In the genomic region with DNA sequence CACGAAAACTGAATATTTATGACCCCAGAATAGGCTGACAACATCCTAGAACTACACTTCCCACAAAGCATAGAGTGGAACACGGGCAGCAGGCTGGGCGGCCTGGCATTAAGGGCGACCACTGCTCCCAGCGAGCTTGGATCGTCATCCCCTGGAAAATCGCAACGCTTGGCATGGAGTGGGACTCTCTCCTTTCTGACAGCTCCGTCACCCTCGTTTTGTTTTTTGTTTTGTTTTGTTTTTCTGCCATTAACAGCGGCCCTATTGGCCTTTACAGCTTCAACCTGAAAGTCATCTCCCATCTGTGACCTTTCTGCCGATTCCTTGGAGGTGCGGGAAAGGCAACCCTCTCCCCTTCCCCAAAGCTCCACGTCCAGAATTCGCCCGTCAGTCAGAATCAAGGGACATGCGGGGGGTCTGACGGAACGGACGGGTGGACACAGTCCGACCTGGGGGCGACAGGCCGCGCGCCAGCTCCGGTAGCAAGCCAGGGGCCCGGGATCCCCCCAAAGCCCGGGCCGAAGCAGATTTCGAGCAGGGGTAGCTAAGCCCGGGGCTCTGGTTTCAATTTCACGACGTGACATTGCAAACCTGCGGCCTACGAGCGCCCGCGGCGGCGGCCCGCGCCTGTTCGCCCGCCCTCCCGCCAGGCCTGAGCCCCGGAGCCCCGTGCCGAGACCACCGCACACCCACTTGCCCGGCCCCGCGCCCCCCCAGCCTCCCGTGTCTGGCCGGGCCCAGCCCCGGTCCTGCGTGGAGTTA, we compare ENCODE assay signal across 8 mouse cellular contexts. TPM values are rescaled to one million over a fixed set of nuclear protein-coding genes. Genes with fewer than 3 reads are reported as not detected.
DNase-seq lines count a peak whose midpoint lies in the region; ATAC-seq and TF ChIP-seq lines count a peak whose summit lies in the region.

No protein-coding gene starts in this region.

- no peaks in the 10 kb centered on the region for H3K27me3 ChIP-seq in forebrain, embryonic 15.5 days
- no peaks in the 10 kb centered on the region for H3K27me3 ChIP-seq in lung, embryonic 15.5 days

- under 1% methylated on average over 55 of the region's 56 CpGs for WGBS in forebrain, embryonic 15.5 days
- under 1% methylated on average over 55 of the region's 56 CpGs for WGBS in lung, embryonic 15.5 days

- peak overlapping the region; percentile 59 for H3K4me3 ChIP-seq in forebrain, embryonic 15.5 days
- peak overlapping the region; percentile 91 for H3K4me3 ChIP-seq in layer of hippocampus, adult 2 months
- H3K4me3 ChIP-seq in lung, embryonic 15.5 days: peak overlapping the region; percentile 92

- H3K4me1 ChIP-seq in forebrain, embryonic 15.5 days: peaks cover 15% of the 10 kb centered on the region
- H3K4me1 ChIP-seq in lung, embryonic 15.5 days: peaks cover 17% of the 10 kb centered on the region

- H3K36me3 ChIP-seq in forebrain, embryonic 15.5 days: no peaks in the 10 kb centered on the region
- no peaks in the 10 kb centered on the region for H3K36me3 ChIP-seq in lung, embryonic 15.5 days

- no peaks in the 10 kb centered on the region for H3K9me3 ChIP-seq in forebrain, embryonic 15.5 days
- no peaks in the 10 kb centered on the region for H3K9me3 ChIP-seq in lung, embryonic 15.5 days

- peak overlapping the region; percentile 96 for H3K27ac ChIP-seq in forebrain, embryonic 15.5 days (replicated peaks)
- peak overlapping the region; percentile 97 for H3K27ac ChIP-seq in layer of hippocampus, adult 2 months
- H3K27ac ChIP-seq in lung, embryonic 15.5 days: peak overlapping the region; percentile 96

- DNase-seq in ES-CJ7 (ENCODE audit: low read depth, low spot score): peak; percentile 21
- DNase-seq in cerebellum, adult 11 months: peak; percentile 56
- DNase-seq in heart, postnatal 36 days: peak; percentile 66 to 78
- peak; percentile 55 to 58 for DNase-seq in layer of hippocampus, adult 2 months (ENCODE audit: low spot score in 2 of 2)
- DNase-seq in ovary, postnatal 14 days (ENCODE audit: low spot score): peak; percentile 53
- peak; percentile 74 for DNase-seq in thymus, postnatal 14 days

- intact Hi-C loops in heart, postnatal 36 days (cut with DNase I): loop anchor here (5.0 kb wide), 2 partner anchors 76 to 91 kb away; partner anchors contain the start of genes Gm20503 and Ptgr1

- H3K4me2 ChIP-seq in forebrain, embryonic 15.5 days (replicated peaks): peak overlapping the region; percentile 75
- peak overlapping the region; percentile 82 for H3K4me2 ChIP-seq in lung, embryonic 15.5 days

- H3K9ac ChIP-seq in forebrain, embryonic 15.5 days (replicated peaks): peak overlapping the region; percentile 81
- peak overlapping the region; percentile 91 for H3K9ac ChIP-seq in lung, embryonic 15.5 days

- no peak for TF ChIP-seq CTCF in layer of hippocampus, adult 2 months (conservative IDR thresholded peaks at IDR 0.05)

- peak; percentile 73 for ATAC-seq in forebrain, embryonic 15.5 days (replicated peaks)
- ATAC-seq in lung, embryonic 15.5 days (ENCODE audit: borderline replicate concordance, extremely low read depth, low FRiP score, low TSS enrichment): peak; percentile 69

RNA-seq across cellular contexts. Expression of gene Ecpas, which starts 1.3 kb away (rescaled TPM):
- polyA plus RNA-seq in forebrain, embryonic 15.5 days (2015; fragmentation: Nextera tagmentation; extraction: Ambion mirVana): 31.0 and 31.6 TPM in 2 replicates
- total RNA-seq in heart, postnatal 36 days (2021): 100 to 1,000 TPM; 212 TPM
- total RNA-seq in layer of hippocampus, adult 2 months (2021): 100 to 1,000 TPM; 117 to 120 TPM
- polyA plus RNA-seq in lung, embryonic 15.5 days (2015; fragmentation: Nextera tagmentation; extraction: Ambion mirVana): 26.6 and 26.7 TPM in 2 replicates

RNA-seq across cellular contexts. Expression of gene Zkscan16, which starts 32.2 kb away (rescaled TPM):
- 0.73 and 0.99 TPM in 2 replicates for polyA plus RNA-seq in forebrain, embryonic 15.5 days (2015; fragmentation: Nextera tagmentation; extraction: Ambion mirVana)
- total RNA-seq in heart, postnatal 36 days (2021): not detected
- total RNA-seq in layer of hippocampus, adult 2 months (2021): 10 to 100 TPM; 51.3 to 53.1 TPM
- 0.24 and 0.36 TPM in 2 replicates for polyA plus RNA-seq in lung, embryonic 15.5 days (2015; fragmentation: Nextera tagmentation; extraction: Ambion mirVana)

Comparison
In these comparisons a context has a peak if more than half of its experiments do, and no peak if none do; other contexts are left out.
1. Peak in every context shown above with its lines: DNase-seq, ATAC-seq, H3K4me3 ChIP-seq and H3K27ac ChIP-seq.
2. DNase-seq: peak in every context shown above with its lines; median percentile 74 in thymus, postnatal 14 days; 72 in heart, postnatal 36 days; 56 in layer of hippocampus, adult 2 months; 56 in cerebellum, adult 11 months; 53 in ovary, postnatal 14 days; 21 in ES-CJ7.
3. RNA of gene Zkscan16, which starts 32.2 kb away (total RNA-seq): 51.3 to 53.1 TPM in layer of hippocampus, adult 2 months; not detected in heart, postnatal 36 days; every median in the first group is over 10 times any median in the second.